Mouse (Mus musculus) cerebellum, postnatal 10 days (tissue): ENCODE measurements around the gene Chrm2.

Experiments used
- DNase-seq, 2 experiments: peaks; one replicate each; pipeline ENCODE4 v3.0.0; 2021; ENCODE audit warnings: mixed read lengths in 2 of 2

The Chrm2 gene

DNA sequence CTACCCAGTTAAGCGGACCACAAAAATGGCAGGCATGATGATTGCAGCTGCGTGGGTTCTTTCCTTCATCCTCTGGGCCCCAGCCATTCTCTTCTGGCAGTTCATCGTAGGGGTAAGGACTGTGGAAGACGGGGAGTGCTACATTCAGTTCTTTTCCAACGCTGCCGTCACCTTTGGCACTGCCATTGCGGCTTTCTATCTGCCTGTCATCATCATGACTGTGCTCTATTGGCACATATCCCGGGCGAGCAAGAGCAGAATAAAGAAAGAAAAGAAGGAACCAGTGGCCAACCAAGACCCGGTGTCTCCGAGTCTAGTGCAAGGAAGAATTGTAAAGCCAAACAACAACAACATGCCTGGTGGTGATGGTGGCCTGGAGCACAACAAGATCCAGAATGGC, 135.7 kb downstream of the Chrm2 start:
- DNase-seq = no peak

DNA sequence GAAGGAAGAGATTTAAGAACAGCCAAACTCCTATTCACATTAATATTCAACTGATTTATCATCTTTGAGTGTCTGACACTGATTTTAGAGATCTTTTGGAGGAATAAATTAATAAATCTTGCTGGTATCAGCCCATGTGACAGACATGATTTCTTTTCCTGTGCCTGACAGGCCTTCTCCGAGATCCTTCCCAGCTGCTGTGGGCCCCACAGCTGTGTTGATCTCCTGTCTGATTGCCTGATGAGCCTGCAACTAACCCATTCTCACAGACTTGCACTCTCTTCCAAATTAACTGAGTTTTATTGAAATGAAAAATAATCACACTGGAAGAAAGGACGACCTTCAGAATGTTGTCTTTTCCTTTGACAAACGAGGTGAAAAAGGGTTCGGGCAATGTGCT, 140.6 kb downstream of the Chrm2 start:
- no peak for DNase-seq

DNA sequence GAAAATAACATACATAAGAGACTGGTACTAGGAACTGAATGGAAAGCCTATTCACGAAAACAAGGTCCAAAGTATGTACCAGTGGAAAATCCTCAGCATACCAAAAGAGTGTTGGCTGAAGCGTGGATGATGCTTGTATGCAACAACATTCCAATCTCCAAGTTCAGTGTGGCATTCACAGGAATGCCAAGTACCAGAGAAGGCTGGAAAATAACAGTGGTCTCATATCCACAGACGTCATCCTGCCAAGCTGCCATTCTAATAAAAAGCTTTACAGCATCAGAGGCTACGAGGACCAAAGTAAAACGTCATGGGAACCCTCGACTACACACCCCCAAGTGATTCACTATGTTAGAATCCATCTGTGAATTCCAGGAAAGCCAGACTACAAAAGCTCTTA, 153.4 kb downstream of the Chrm2 start:
- no peak for DNase-seq

DNA sequence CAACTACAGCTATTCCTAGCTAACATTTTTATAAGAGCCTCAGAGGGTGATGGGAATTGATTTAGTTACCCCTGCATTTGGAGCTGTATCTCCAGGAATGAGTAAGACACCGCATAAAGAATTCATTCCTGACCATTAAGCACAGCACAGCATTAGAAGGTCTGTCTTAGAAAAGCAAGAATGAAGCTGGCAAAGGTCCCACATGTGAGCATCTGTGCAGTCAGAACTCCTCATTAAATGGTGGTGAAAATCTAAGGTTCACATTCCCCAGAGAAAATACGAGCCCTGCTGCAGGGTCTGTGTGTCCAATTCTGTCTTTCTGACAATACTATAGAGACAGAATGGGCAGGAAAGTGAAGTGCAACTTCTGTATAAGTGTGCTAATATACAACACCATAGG, 179.0 kb downstream of the Chrm2 start:
- DNase-seq = peak; percentile 38 to 52
